Mouse (Mus musculus) CH12.LX (cell line): ENCODE data around the gene Hist1h2bf.
A peak's percentile ranks its signal among the peaks of the same experiment; 100 is the strongest.
"Not testable (repeated sequence)": the region's sequence is repeated elsewhere in the genome, so short reads cannot be mapped to it uniquely, and the experiment has no call there.

Source experiments
- E2F4 ChIP-seq: IDR thresholded peaks from 2 replicates; pipeline ENCODE4 v1.6.1; 2011; ENCODE audit warnings: low read depth, low read length, improper control_type of control experiment; ENCODE audit not compliant: insufficient replicate concordance
- EP300 ChIP-seq: IDR thresholded peaks from 2 replicates; pipeline ENCODE4 v1.6.1; 2011; ENCODE audit warnings: low read length, improper control_type of control experiment
- GABPA ChIP-seq: IDR thresholded peaks from 2 replicates; pipeline ENCODE4 v1.6.1; 2012; ENCODE audit warnings: low read depth, low read length, improper control_type of control experiment, inconsistent platforms; ENCODE audit not compliant: insufficient replicate concordance
- POLR2A ChIP-seq: IDR thresholded peaks from 2 replicates; pipeline ENCODE4 v1.6.1; 2011; ENCODE audit warnings: low read depth, mild to moderate bottlenecking, improper control_type of control experiment, low read length
- POLR2AphosphoS2 ChIP-seq: IDR thresholded peaks from 2 replicates; pipeline ENCODE4 v1.6.1; 2011; ENCODE audit warnings: low read depth, low read length, improper control_type of control experiment

GRCm38 (mm10) chr13:23575864-23576313 is 1.9 kb upstream of the Hist1h2bf start:
- not testable (repeated sequence) for TF ChIP-seq GABPA, EP300, POLR2AphosphoS2, E2F4
- peak; percentile 92 for TF ChIP-seq POLR2A
